Mouse (Mus musculus): Measurements from ENCODE around the gene Thop1. TPM values are rescaled to one million over a fixed set of nuclear protein-coding genes. Genes with fewer than 3 reads are reported as not detected.

Gene Thop1
- polyA plus RNA-seq (2016; fragmentation: Nextera tagmentation; extraction: Ambion mirVana): 65.0 and 69.2 TPM in 2 replicates

DNA sequence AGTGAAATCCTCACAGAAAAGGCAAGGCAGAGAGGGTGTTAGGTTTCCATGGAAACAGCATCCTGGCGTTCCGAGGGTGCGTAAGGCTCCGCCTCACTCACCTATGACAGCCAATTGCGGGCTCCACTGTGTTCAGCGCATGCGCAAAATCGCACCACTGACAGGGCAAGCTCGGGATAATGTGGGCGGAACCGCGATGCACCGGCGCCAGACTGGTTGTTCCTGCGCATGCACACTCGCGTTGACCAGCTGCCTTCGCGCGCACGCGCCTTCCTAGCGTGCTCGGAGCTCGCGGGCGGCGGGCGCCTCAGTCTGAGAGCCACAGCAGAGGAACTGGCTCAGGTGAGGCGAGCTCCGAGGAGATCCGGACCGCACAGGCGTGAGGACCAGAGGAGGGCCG is at the start of gene Thop1:
Gene Thop1 (plus strand): TSS at position 200 of the 400 bp plus-strand sequence.
- Histone ChIP-seq H3K9me3 (no peaks in the 10 kb centered on the region), H3K27me3 (no peaks in the 10 kb centered on the region), H3K4me3 (replicated peaks) (peak within 1 kb of the TSS; percentile 74), H3K4me1 (peaks cover 26% of the 10 kb centered on the region), H3K27ac (peak within 1 kb of the TSS; percentile 69), H3K4me2 (peak within 1 kb of the TSS; percentile 81), H3K36me3 (replicated peaks) (peaks cover 27% of the 10 kb centered on the region), H3K9ac (peak within 1 kb of the TSS; percentile 82)
- peak; percentile 98 for ATAC-seq (ENCODE audit: low FRiP score)
- WGBS: 0% methylated on average over 33 of the region's 35 CpGs

DNA sequence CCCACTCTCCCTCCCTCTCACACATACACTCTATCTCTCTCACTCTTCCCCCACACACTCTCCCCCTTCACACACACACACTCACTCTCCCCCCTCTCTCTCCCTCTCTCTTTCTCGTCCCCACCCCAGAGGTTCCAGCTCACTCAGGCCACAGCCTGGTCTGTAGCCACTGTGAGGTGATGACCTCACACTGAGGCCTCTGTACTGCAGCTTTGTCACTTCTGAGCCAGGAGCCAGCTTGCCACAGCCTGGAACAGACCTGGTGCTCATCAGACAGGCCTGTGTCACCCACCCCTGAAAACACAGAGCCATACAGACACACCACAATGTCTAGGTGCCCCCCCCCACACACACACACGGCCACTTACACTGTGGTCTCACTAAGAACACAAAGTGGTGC is 49.6 kb upstream of the Thop1 start:
- no peaks in the 10 kb centered on the region for H3K36me3 ChIP-seq (replicated peaks)
- ATAC-seq (ENCODE audit: low FRiP score): no peak
- no peak overlapping the region for H3K4me3 ChIP-seq (replicated peaks)
- no peak overlapping the region for H3K9ac ChIP-seq
- no peak overlapping the region for H3K27ac ChIP-seq
- H3K4me2 ChIP-seq: no peak overlapping the region
- H3K4me1 ChIP-seq: peaks cover 9% of the 10 kb centered on the region
- H3K9me3 ChIP-seq: no peaks in the 10 kb centered on the region
- peaks cover 43% of the 10 kb centered on the region for H3K27me3 ChIP-seq
- 55% methylated on average over 2 of the region's 2 CpGs for WGBS

DNA sequence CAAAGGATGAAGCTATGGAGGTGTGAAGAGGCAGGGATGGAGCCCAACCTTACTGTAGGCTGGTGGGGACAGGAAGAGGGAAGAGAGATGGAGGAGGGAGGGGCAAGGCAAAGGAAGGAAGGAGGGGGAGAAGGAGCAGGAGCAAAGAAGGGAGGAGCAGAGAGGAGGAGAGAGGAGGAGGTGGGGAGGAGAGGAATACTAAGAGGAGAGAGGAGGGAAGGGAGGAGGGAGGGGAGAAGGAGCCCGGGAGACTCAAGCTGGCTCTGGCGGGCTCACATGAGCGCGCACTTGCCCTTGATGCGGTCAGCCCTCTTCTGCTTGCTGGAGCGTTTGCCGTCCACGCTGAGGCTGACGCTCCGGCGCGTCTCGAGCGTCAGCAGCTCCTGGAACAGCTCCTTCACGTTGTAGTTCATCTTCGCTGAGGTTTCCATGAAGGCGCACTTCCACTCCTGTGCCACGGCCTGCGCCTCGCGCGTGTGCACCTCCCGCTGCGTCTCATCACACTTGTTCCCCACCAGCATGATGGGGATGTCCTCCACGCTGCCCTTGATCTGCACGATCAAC is 48.2 kb upstream of the Thop1 start:
- H3K4me3 ChIP-seq (replicated peaks): no peak overlapping the region
- no peaks in the 10 kb centered on the region for H3K36me3 ChIP-seq (replicated peaks)
- H3K27ac ChIP-seq: no peak overlapping the region
- H3K27me3 ChIP-seq: peaks cover 50% of the 10 kb centered on the region
- no peak overlapping the region for H3K9ac ChIP-seq
- ATAC-seq (ENCODE audit: low FRiP score): no peak
- H3K4me2 ChIP-seq: no peak overlapping the region
- peaks cover 11% of the 10 kb centered on the region for H3K4me1 ChIP-seq
- 24% methylated on average over 26 of the region's 26 CpGs for WGBS
- no peaks in the 10 kb centered on the region for H3K9me3 ChIP-seq

DNA sequence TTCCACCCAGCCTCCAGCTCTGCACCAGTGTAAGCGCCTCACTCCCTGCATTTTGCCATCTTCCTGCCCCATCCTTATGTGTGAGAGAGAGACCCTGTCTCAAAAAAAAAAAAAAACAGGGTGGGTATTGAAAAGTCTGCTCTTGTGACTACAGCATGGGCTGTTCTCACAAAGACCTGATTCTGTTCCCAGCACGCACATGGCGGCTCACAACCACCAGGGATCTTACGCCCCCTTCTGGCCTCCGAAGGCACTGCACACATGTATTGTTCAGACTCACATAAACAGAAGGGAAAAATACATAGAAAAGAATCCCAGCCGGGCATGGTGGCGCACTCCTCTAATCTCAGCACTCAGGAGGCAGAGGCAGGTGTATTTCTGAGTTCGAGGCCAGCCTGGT is 47.1 kb upstream of the Thop1 start:
- Histone ChIP-seq H3K4me1 (peaks cover 11% of the 10 kb centered on the region), H3K9ac (no peak overlapping the region)
- 68% methylated on average over 8 of the region's 8 CpGs for WGBS

DNA sequence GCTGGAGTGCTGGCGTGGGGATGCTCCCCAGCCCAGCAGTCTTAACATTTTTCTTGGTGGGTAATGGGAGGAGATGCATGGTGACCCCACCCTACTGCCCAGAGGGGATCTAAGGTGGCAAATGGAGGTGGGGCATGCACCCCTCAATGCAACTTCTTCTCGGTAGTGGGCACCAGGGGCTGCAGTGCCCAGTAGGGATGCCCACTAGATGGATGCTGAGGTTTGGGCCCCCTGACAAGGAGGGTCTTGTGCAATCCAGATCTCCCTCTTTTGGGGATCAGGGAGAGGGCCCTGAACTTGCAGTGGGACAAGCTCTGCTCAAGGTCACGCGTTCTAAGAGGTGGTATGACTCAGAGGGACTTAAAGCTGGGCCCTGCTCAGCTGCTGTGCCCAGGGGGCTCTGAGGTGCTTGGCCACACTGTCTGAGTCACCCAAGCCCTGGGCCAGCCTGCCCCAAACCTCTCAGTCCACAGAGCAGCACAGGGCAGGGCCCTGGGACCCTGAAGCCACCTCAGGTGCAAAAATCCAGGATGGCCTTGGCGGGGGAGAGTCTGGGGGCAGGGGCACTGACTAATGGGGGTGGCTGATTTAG is 45.4 kb upstream of the Thop1 start:
- no peaks in the 10 kb centered on the region for H3K9me3 ChIP-seq
- no peak overlapping the region for H3K27ac ChIP-seq
- H3K4me3 ChIP-seq (replicated peaks): peak overlapping the region; percentile 48
- H3K4me2 ChIP-seq: peak overlapping the region; percentile 79
- WGBS: 77% methylated on average over 5 of the region's 5 CpGs
- peaks cover 13% of the 10 kb centered on the region for H3K4me1 ChIP-seq
- peak overlapping the region; percentile 64; the same call in 1 of the 2 replicates for H3K9ac ChIP-seq
- ATAC-seq (ENCODE audit: low FRiP score): peak; percentile 5; the same call in 1 of the 2 replicates
- H3K27me3 ChIP-seq: peaks cover 56% of the 10 kb centered on the region
- no peaks in the 10 kb centered on the region for H3K36me3 ChIP-seq (replicated peaks)

More for the DNA sequence above, 47.1 kb upstream of the Thop1 start:
- no peak overlapping the region for H3K4me2 ChIP-seq
- no peak for ATAC-seq (ENCODE audit: low FRiP score)
- peaks cover 56% of the 10 kb centered on the region for H3K27me3 ChIP-seq
- H3K9me3 ChIP-seq: no peaks in the 10 kb centered on the region
- no peak overlapping the region for H3K27ac ChIP-seq
- no peaks in the 10 kb centered on the region for H3K36me3 ChIP-seq (replicated peaks)
- no peak overlapping the region for H3K4me3 ChIP-seq (replicated peaks)

DNA sequence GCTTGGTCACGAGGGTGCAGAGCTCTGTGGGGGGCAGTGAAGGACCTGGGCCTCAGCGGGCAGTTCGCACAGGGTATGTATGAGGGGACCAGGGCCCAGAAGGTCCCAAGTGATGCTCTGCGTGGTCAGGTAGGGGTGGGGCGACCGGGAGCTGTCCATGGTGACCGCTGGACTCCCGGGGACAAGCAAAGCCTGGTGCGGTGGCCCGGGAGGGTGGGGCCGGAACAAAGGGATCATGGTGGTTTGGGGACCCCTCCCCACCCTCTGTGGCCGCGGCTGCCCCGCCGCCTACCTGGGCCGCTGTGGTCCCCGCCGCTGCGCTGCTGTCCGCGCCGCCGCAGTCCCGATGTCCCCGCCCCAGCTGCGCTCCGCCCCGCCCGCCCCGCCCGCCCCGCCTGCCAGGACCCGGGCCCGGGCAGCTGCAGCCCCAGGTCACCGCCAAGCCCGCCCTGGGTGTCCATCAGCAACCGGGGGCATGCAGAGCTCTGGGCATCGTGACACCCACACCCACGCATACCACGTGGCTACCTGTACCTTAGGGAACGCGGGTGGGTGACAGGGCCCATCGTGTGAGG is 44.7 kb upstream of the Thop1 start:
- peak; percentile 63 for ATAC-seq (ENCODE audit: low FRiP score)
- H3K27ac ChIP-seq: no peak overlapping the region
- peaks cover 2% of the 10 kb centered on the region for H3K36me3 ChIP-seq (replicated peaks)
- under 1% methylated on average over 32 of the region's 43 CpGs for WGBS
- peak overlapping the region; percentile 64 for H3K9ac ChIP-seq
- H3K27me3 ChIP-seq: peaks cover 56% of the 10 kb centered on the region
- H3K9me3 ChIP-seq: no peaks in the 10 kb centered on the region
- H3K4me2 ChIP-seq: peak overlapping the region; percentile 79
- peak overlapping the region; percentile 48 for H3K4me3 ChIP-seq (replicated peaks)
- H3K4me1 ChIP-seq: peaks cover 13% of the 10 kb centered on the region

DNA sequence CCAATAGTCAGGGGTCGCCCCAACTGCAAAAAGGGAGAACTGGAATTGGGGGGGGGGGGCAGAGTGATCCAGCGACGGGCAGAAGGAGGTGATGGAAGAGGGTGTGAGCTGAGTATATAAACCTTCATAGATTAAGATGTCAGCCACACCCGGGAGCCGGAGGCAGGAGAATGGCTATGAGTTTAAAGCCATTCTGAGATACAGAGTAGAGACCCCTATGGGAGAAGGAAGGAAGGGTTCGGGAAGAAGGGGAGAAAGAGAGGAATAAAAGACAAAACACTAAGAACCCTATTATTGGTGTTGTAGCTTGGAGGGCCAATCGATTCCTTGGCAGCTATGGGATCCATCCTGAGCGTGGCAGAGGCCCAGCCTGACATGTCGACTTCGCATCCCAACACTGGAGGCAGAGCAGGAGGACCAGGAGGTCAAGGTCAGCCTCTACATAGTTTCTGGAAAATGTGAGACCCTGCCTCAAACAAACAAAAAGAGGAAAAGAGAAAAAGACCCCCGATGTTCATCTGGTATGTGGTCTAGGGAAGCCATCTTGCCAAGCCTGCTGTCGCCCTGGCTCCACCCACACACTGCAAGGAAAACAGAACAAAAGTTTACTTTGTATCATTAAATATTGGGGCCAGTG is 44.1 kb upstream of the Thop1 start, which contains the start of gene Diras1:
Gene Diras1 (minus strand): TSS at position 24 of the 637 bp plus-strand sequence.
- Histone ChIP-seq H3K9ac (peak within 1 kb of the TSS; percentile 64), H3K27me3 (peaks cover 54% of the 10 kb centered on the region), H3K4me2 (peak within 1 kb of the TSS; percentile 79), H3K9me3 (no peaks in the 10 kb centered on the region), H3K36me3 (replicated peaks) (peaks cover 8% of the 10 kb centered on the region), H3K27ac (no peak within 1 kb of the TSS), H3K4me3 (replicated peaks) (peak within 1 kb of the TSS; percentile 48), H3K4me1 (peaks cover 13% of the 10 kb centered on the region)
- ATAC-seq (ENCODE audit: low FRiP score): no peak
- WGBS: 50% methylated on average over 11 of the region's 12 CpGs

DNA sequence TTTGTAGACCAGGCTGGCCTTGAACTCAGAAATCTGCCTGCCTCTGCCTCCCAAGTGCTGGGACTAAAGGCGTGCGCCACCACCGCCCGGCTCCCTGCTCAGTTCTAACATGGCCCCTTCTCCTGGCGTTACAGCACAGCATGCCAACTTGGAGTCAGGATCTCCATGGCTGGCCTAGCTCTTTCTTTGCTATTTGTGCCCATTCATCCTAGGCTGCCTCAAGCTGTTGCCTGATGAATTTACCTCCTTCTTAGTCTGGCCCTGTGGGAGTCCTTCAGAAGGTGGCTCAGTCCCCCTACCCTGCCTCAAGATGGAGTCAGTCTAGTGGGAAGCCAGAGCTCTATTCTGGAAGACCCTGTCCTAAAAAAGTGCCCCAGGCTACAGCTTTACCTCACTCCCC is 43.0 kb upstream of the Thop1 start:
- 91% methylated on average over 5 of the region's 5 CpGs for WGBS
- ATAC-seq (ENCODE audit: low FRiP score): no peak
- Histone ChIP-seq H3K4me3 (replicated peaks) (no peak overlapping the region), H3K4me1 (peaks cover 13% of the 10 kb centered on the region), H3K27ac (no peak overlapping the region), H3K9me3 (no peaks in the 10 kb centered on the region), H3K36me3 (replicated peaks) (peaks cover 20% of the 10 kb centered on the region), H3K4me2 (no peak overlapping the region), H3K9ac (no peak overlapping the region), H3K27me3 (peaks cover 43% of the 10 kb centered on the region)

DNA sequence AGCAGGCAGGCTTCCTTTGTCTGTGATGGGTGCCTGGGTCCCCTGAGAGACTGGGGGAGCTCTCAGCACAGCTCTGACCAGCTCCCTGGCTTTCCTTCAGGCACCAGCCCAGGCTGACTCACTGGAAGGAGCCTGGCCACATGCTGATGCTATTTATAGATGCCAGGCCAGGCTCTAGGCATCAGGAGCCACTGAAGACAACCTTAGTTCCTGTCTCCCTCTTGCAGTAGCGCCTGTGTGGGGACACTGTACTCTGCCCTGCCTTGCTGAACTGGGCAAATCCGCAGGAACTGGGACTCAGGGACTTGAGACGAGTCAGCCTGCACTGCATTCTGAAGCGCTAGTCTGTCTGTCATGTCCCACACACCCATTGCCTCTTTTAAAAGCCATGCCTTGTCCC is 42.5 kb upstream of the Thop1 start:
- Histone ChIP-seq H3K9ac (no peak overlapping the region), H3K27ac (no peak overlapping the region), H3K36me3 (replicated peaks) (peaks cover 24% of the 10 kb centered on the region), H3K4me2 (no peak overlapping the region), H3K4me1 (peaks cover 13% of the 10 kb centered on the region), H3K9me3 (no peaks in the 10 kb centered on the region), H3K27me3 (peaks cover 38% of the 10 kb centered on the region), H3K4me3 (replicated peaks) (no peak overlapping the region)
- 72% methylated on average over 4 of the region's 4 CpGs for WGBS
- ATAC-seq (ENCODE audit: low FRiP score): no peak

DNA sequence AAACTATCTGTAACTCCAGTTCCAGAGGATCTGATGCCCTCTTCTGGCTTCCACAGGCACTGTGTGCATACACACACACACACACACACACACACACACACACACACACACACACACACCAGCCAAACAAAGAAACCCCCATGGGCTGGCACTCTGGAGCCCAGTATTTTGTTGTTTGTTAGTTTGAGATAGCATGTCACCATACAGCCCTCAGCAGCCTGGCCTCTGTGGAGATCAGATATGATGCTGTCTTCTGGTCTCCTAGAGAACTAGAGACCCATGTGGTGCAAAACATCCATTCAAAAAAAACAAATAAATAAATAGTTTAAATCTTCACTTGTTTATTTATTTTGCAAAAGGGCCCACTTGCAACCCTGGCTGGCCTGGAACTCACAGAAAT is 41.6 kb upstream of the Thop1 start:
- Histone ChIP-seq H3K27ac (no peak overlapping the region), H3K9me3 (no peaks in the 10 kb centered on the region), H3K27me3 (peaks cover 32% of the 10 kb centered on the region), H3K36me3 (replicated peaks) (peaks cover 33% of the 10 kb centered on the region), H3K4me2 (no peak overlapping the region), H3K9ac (no peak overlapping the region), H3K4me1 (peaks cover 13% of the 10 kb centered on the region), H3K4me3 (replicated peaks) (no peak overlapping the region)
- no peak for ATAC-seq (ENCODE audit: low FRiP score)

DNA sequence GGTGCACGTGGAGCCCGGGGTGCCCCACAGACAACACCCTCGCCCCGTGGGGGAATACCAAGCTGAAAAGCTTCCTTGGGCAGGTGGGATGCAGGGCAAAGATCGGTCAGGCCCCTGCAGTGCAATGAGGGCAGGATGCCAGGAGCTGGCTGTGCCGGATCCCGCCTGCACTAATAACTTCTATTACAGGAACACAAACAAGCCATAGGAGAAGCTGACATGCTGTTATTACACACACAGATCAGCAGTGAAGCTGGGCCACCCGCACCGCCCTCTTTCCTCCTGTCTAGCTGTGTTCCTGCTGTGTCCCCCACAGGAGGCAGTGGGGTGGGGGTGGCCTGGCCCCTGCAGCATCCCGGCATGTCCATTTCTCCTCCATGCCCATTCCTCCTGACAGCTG is 40.8 kb upstream of the Thop1 start:
- no peak overlapping the region for H3K9ac ChIP-seq
- peaks cover 13% of the 10 kb centered on the region for H3K4me1 ChIP-seq
- H3K36me3 ChIP-seq (replicated peaks): peaks cover 41% of the 10 kb centered on the region
- H3K27me3 ChIP-seq: peaks cover 25% of the 10 kb centered on the region
- no peak overlapping the region for H3K4me2 ChIP-seq
- ATAC-seq (ENCODE audit: low FRiP score): no peak
- WGBS: 74% methylated on average over 10 of the region's 10 CpGs
- no peak overlapping the region for H3K4me3 ChIP-seq (replicated peaks)
- no peak overlapping the region for H3K27ac ChIP-seq
- no peaks in the 10 kb centered on the region for H3K9me3 ChIP-seq

DNA sequence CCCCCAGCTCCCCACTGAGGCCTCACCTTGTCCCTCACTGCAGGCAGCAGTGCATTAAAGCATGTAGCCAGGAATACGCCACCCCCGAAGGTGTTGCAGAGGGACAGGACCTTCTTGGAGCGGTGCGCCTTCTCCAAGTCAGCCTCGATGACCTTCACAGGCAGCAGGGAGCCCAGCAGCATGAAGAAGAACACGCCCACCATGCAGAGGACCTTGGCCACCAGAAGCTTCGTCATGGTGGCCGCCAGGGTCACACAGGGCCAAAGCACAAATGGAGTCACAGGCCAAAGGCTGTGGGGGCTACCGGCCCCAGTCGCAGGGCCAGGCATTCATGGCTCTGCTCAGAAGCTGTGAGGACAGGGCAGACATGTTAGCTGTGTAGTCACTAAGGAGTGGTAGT is 36.2 kb upstream of the Thop1 start:
- H3K36me3 ChIP-seq (replicated peaks): peaks cover 41% of the 10 kb centered on the region

More for the DNA sequence above, 36.2 kb upstream of the Thop1 start:
- H3K27me3 ChIP-seq: no peaks in the 10 kb centered on the region
- H3K27ac ChIP-seq: no peak overlapping the region
- no peak for ATAC-seq (ENCODE audit: low FRiP score)
- no peak overlapping the region for H3K9ac ChIP-seq
- 86% methylated on average over 10 of the region's 10 CpGs for WGBS
- no peaks in the 10 kb centered on the region for H3K9me3 ChIP-seq
- no peak overlapping the region for H3K4me3 ChIP-seq (replicated peaks)
- H3K4me2 ChIP-seq: no peak overlapping the region
- H3K4me1 ChIP-seq: peaks cover 12% of the 10 kb centered on the region
